Mouse (Mus musculus) kidney, adult 11 months (tissue): ENCODE results near the gene Lmcd1.

Experiments used
- DNase-seq: peaks from one replicate; pipeline ENCODE4 v3.0.0; 2022

The Lmcd1 gene

DNA sequence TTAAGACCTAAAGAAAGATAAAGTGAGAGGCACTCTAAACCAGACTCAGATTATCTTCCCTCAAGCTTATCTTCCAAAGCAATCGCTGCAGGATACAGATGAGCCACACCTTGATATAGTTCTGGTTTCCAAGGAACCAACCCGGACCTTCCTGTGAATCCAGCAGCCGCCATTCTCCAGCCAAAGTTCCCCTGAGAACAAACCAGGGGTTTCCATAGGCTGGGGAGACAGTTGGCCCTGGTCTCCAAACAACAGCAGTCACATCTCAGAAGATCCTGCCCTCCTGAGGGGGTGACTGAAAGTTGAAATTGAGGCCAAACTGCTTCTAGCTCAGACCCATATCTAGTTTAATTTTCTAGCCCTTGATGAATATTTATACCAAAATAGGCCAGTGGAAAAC, 14.7 kb downstream of the Lmcd1 start:
- DNase-seq = no peak

DNA sequence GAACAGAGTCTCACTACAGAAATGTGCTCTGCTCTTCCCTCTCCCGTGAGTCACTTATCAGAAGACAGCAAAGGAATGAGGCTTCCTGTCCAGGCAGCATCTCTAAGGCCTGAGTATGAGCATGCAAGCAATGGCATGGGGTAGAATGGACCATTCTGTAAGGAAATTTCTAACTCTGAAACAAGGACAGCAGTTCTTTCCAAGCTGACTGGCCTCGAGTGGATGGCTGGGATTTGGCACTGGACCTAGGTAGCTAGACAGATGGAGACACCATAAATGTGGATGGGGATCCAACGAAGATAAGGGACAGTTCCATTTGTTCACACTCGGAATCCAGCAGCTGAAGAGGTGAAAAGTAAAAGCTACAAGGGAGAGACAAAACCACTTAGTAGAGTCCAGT, 17.6 kb downstream of the Lmcd1 start:
- no peak for DNase-seq

- no peak for DNase-seq
These were observed 19.8 kb downstream of the Lmcd1 start for GRCm38 (mm10) chr6:112293320-112293719.

DNA sequence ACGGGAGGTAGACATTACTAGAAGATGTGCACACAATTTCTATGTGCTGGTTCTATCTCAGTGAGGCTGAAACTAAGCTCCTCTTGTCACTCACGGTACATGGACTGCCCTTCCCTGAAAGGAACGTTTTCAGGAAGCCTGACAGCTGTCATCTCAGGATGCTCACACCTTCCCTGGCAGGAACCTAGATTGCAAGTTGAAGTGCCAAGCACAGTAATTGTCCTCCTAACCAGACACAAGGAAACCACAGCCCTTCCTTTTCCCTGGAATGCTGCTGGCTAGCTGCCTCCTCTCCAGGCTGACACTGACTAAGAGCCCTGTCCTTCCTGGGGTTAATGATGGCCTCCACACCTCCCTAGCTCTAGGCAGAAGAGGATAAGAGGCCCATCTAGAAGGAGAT, 21.7 kb downstream of the Lmcd1 start:
- peak; percentile 66 for DNase-seq

GRCm38 (mm10) chr6:112300146-112300545, 26.6 kb downstream of the Lmcd1 start:
- peak; percentile 26 for DNase-seq

- DNase-seq = no peak
These were observed 27.1 kb downstream of the Lmcd1 start for GRCm38 (mm10) chr6:112300633-112301032.

GRCm38 (mm10) chr6:112302248-112302647, 28.7 kb downstream of the Lmcd1 start:
- DNase-seq = peak; percentile 10

GRCm38 (mm10) chr6:112302814-112303383, 29.3 kb downstream of the Lmcd1 start:
- no peak for DNase-seq

DNA sequence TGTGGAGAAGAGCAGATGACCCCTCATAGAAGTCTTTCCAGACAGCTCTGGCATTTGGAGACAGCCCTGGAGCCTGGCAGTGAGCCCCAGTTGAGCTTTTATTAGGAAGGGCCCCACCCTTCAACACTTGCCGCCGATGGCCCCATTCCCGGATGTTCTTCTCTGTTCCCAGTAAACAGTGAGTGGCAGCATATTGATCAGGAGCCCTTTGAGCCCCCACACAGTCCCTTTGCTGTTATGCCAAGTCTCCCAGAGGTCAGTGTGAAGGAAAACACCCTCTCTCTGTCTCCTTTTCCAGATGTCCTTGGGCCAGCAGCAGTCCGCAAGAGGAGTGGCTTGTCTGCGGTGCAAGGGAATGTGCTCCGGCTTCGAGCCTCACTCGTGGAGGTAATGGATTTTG, 31.2 kb downstream of the Lmcd1 start:
- peak; percentile 65 for DNase-seq

GRCm38 (mm10) chr6:112309330-112309938, 35.9 kb downstream of the Lmcd1 start:
- DNase-seq = no peak

GRCm38 (mm10) chr6:112311385-112311784, 37.8 kb downstream of the Lmcd1 start:
- no peak for DNase-seq

DNA sequence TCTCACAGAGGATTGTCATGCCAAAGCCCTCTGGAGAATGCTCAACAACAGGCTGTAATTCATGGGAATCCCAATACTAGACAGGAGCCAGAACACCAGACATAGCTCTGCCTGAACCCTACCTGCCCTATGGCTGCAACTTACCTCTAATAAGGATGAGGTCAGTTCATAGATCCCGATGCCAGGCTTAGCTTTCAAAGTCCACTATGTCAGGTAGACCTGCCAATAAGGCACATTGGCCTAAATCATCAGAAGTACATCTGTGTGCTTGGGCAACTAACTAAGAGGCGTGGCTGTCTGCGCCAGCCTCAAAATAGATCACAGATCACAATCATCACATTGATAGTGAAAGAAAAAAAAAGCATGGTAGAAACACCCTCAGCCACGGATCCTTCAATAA, 45.9 kb downstream of the Lmcd1 start:
- no peak for DNase-seq

GRCm38 (mm10) chr6:112320679-112321078, 47.1 kb downstream of the Lmcd1 start:
- DNase-seq = no peak

DNA sequence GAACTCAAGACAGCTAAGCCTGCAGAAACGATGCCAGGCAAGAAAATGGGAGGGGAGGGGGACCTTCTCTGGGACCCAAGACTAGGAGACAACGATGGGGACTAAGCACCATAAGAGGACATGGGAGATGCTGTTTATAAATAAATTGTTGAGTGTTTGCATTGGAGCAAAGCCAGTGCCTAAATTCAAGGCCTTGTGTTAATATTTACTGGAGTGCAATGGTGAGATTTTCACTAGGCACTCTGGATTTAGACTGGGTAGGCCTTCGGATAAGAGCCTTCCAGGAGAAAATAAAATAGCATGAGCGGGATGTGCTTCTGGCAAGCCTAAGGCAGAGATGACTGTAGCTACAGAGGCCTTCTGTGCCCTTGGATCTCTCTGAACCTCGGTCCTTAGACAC, 49.4 kb downstream of the Lmcd1 start:
- DNase-seq = no peak

GRCm38 (mm10) chr6:112325213-112325612, 51.7 kb downstream of the Lmcd1 start:
- DNase-seq = no peak

DNA sequence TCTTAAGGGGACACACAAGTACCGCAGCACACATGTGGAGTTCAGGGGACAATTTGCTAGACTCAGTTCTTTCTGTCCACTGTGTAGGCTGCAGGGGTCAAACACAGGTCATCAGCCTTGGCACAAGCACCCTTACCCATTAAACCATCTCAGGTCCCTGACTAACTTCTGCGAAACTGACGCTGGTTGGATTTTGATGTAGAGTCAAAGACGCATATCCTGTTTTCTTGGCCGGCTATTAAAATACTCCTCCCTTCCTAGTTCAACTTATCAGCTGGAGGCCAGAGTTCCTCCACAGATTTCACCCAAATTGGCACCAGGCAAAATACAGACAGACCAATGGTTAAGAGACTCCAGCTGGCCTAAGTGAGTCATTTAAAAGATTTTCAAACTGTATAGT, 54.2 kb downstream of the Lmcd1 start:
- DNase-seq = peak; percentile 51

DNA sequence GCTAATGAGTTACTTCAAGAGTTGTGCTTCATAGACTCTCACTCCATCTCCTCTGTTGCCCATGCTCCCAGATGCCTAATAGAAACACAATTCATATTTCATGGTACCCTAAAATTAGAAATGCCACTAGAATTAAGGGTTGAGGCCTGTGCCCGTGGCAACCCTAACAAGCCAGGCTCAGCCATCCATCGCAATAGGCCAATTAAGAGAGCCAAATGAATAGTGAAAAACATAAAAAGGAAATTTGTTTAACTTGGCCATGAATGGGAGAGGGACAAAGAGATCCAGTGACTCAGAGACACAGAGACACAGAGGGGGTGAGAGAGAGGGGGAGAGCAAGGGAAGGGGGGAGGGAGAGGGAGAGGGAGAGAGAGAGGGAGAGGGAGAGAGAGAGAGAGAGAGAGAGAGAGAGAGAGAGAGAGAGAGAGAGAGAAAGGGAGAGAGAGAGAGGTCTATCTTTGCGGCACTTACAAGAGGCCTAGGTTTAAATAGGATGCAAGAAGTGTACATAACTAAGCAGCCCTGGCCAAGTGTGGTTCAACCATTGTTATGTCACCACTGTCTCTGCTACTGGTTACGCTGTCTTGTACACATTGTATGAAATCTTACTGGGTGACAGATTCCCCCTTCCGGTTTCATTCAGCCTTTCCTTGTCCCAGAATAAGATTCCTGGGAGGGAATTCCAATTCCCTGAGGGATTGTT, 57.1 kb downstream of the Lmcd1 start:
- DNase-seq = no peak

DNA sequence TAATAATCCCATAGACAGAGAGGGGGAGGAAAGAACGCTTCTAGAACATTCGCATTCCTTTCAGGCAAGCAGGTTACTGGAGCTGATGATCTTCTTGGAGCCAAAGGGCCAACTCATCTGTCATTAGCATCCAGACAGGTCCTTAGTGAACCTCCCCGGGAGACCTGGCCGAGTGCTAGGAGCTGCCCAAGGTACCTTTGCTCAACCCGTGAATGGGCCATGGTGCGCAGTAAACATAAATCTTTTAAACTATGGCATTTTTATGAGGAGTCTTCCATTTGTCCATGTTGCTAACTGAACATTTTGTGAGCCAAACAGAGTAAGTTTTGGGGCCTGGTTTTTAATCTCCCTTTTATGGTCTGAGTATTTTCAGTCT, 57.7 kb downstream of the Lmcd1 start:
- no peak for DNase-seq

GRCm38 (mm10) chr6:112333930-112334329, 60.4 kb downstream of the Lmcd1 start:
- DNase-seq = no peak

- no peak for DNase-seq
These were observed 64.1 kb downstream of the Lmcd1 start for GRCm38 (mm10) chr6:112337667-112338066.

GRCm38 (mm10) chr6:112339016-112339415, 65.5 kb downstream of the Lmcd1 start:
- DNase-seq = no peak

DNA sequence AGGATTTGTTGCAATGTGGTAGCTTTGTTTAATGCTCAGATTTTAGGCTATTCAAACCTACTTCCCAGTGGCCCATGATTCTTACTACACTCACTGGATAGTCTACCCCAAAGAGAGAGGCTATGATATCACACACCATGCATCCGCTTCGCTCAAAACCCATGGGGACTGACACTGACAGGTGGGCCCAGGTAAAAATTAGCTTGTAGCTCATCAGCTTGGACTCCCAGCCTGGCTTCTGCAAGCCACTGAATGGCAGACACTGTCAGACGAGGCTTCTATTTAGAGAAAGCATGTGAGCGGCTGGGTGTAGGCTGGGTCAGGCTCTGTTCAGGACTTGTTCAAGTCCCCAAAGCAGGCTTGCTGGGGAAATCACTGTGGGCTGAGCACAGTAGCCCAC, 76.9 kb downstream of the Lmcd1 start:
- DNase-seq = no peak

- no peak for DNase-seq
These were observed 85.8 kb downstream of the Lmcd1 start for GRCm38 (mm10) chr6:112359341-112359740.

DNA sequence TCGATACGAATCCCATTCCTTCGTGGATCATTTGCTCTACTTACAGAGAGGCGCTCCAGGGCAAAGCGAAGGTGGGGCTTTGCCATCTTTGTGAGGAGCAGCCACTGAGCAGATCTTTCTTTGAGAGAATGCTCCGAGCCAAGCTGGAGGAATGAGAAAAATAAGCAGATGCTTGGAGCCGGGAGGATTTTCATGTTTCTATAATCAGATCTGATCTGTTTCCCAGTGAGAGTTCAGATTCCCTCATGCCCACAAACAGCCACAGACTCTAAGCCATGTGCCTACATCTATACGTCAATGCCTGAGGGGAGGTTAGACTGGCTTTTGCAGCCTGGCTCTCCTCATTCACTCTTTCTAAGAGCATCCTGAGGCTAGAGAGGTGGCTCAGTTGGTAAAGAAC, 87.1 kb downstream of the Lmcd1 start:
- no peak for DNase-seq
